Mouse (Mus musculus): Measurements from ENCODE around the gene Gpc5.

GRCm38 (mm10) chr14:115600259-115601029, 508.4 kb downstream of the Gpc5 start:
- peak; percentile 24 for TF ChIP-seq SMC3 (IDR thresholded peaks at IDR 0.05; ENCODE audit: low read depth, low read length)
- TF ChIP-seq CTCF (conservative IDR thresholded peaks at IDR 0.05 in 1 of 2, IDR thresholded peaks at IDR 0.05 in 1 of 2; ENCODE audit: low read depth in 2 of 2, low read length in 2 of 2): peak; percentile 25 to 57; a peak in 2 of 4 replicates
- no peak for TF ChIP-seq USF2 (conservative IDR thresholded peaks at IDR 0.05; ENCODE audit: low read depth, low read length)
- TF ChIP-seq EP300 (IDR thresholded peaks at IDR 0.05; ENCODE audit: low read length): no peak
- no peak for TF ChIP-seq POLR2A (IDR thresholded peaks at IDR 0.05; ENCODE audit: low read depth, low read length)
- TF ChIP-seq RCOR1 (conservative IDR thresholded peaks at IDR 0.05; ENCODE audit: low read depth, low read length): no peak
- TF ChIP-seq MAX (IDR thresholded peaks at IDR 0.05; ENCODE audit: low read length): no peak
- no peak for TF ChIP-seq SIN3A (IDR thresholded peaks at IDR 0.05; ENCODE audit: low read length)
- TF ChIP-seq USF1 (IDR thresholded peaks at IDR 0.05; ENCODE audit: low read depth, low read length): no peak

Data from CH12.LX (cell line).